Mouse (Mus musculus) thymus, postnatal 4 days (tissue): ENCODE data around the gene Vwc2.

ENCODE experiments used
- DNase-seq: peaks from one replicate; pipeline ENCODE4 v3.0.0; 2021

The Vwc2 gene

GRCm38 (mm10) chr11:11113576-11114233 is at the start of gene Vwc2:
Gene Vwc2, plus strand, starts transcription at chr11:11114223.
- DNase-seq = no peak

- DNase-seq = no peak
These were observed 25.8 kb upstream of the Vwc2 start for GRCm38 (mm10) chr11:11088162-11088756.

- DNase-seq = no peak
These were observed 16.4 kb upstream of the Vwc2 start for GRCm38 (mm10) chr11:11097606-11098005.

- DNase-seq = no peak
These were observed 15.7 kb upstream of the Vwc2 start for GRCm38 (mm10) chr11:11098282-11098681.

- no peak for DNase-seq
These were observed 15.0 kb upstream of the Vwc2 start for GRCm38 (mm10) chr11:11099011-11099410.

- no peak for DNase-seq
These were observed 11.8 kb upstream of the Vwc2 start for GRCm38 (mm10) chr11:11102182-11102581.

GRCm38 (mm10) chr11:11102620-11103019 is 11.4 kb upstream of the Vwc2 start:
- DNase-seq = no peak

DNA sequence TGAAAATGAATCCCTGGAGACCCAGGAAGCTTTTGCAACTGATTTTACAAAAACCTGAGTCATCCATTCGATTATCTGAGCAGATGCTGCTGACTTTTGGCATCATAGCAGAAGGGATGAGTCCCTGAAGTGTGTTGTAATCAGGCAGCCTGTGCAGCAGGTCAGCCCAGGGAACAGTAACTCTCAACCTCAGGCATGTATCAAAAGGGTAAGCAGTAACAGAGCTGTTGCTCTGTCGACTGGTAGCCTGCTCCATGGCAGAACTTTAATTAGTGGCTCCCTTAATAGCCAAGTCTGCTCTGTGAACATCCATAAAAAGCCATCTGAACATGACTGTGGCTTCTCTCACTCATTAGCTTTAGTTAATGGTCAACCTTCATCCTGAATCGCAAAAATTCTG is 5.1 kb upstream of the Vwc2 start:
- no peak for DNase-seq

DNA sequence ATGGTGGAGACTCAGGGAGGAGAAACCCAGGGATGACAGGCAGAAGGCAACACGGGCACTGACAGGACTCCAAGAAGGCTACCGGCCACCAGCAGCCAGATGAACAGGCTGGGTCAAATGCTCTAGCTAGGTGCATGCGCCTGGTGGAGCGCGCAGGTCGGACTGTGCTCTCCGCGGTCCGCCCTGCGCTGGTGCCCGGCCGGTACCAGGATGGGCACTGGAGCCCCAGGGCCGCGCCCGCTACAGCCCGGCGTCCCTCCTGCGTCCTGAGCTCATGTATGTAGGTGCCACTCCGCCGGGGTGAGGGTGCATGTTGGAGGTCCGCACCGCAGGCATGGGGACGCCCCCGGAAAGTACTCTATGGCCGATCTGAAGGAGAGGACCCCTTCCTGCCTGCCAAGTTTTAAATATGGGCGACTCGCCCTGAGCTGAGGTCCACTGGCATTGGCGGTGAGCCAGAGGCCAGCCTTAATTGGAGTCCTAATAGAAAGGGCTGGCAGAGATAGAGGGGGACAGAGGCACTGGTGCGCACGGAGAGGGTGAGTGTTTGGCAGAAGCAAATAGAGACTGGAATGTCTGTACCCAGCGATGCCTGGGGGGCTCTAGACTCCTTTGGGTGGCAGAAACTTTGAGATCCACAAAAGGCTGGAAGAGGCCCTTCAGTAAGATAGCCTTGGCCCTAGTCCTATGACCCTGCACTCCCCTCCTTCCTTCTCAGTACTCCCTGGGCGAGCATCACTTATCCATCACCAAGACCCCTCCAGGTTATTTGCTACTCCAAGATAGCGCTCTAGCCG is 409 bp downstream of the Vwc2 start:
- DNase-seq = no peak

GRCm38 (mm10) chr11:11115031-11115647 is 1.1 kb downstream of the Vwc2 start:
- DNase-seq = no peak

DNA sequence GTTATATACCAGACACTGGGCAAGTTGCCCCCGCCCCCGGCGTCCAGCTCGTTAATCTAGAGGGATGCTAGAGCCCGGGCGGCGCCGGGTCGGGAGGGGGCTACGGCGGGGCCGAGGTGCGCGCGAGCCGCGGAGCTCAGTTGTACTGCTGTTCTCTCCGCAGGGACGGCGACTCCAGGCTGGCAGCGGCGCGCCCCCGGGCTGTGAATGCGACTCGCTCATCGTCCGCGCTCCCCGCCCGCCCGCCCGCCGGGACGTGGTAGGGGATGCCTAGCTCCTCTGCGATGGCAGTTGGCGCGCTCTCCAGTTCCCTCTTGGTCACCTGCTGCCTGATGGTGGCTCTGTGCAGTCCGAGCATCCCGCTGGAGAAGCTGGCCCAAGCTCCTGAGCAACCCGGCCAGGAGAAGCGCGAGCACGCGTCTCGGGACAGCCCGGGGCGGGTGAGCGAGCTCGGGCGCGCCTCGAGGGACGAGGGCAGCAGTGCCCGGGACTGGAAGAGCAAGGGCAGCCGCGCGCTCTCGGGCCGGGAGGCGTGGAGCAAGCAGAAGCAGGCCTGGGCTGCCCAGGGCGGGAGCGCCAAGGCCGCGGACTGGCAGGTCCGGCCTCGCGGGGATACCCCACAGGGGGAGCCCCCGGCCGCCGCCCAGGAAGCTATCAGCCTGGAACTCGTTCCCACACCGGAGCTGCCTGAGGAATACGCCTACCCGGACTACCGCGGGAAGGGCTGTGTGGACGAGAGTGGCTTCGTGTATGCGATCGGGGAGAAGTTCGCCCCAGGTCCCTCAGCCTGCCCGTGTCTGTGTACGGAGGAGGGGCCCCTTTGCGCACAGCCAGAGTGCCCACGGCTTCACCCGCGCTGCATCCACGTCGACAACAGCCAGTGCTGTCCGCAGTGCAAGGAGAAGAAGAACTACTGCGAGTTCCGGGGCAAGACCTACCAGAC is 1.9 kb downstream of the Vwc2 start:
- peak; percentile 14 for DNase-seq

DNA sequence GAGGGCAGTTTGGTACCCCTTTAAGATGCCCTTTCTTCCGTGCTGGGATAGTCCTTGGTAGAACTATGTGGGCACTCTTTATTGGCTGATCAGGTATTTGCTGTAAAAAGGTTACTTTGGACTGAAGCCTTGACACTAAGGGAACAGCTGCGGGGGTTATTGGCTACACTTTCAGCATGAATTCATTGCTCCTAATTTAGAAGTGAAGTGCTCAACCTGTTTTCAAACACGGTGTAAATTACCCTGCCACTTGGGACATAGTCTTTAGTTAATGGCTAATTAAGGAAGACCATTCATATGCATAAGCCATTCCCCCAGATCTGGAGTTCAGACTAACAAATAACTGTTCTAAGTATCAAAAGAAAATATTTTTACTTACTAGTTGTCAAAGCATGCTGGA is 2.7 kb downstream of the Vwc2 start:
- DNase-seq = no peak

DNA sequence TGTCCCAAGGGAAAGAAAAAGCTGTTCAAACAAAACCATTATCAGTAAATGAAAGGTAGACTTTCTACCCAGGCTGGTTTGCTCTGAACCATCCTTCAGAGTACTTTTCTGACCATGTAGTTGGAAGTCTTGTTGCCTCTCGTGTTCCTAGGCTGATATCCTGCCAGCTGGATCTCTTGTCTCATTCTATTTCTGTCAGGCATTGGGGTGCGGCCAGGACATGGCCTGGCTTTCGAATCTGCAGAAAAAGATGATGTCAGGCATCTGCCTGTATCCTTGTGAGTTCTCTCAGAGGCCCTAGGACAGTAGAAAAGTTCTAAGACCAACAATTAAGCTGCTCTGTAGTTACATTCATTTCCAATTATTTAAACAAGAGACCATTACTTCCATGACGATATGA is 8.8 kb downstream of the Vwc2 start:
- DNase-seq = no peak

DNA sequence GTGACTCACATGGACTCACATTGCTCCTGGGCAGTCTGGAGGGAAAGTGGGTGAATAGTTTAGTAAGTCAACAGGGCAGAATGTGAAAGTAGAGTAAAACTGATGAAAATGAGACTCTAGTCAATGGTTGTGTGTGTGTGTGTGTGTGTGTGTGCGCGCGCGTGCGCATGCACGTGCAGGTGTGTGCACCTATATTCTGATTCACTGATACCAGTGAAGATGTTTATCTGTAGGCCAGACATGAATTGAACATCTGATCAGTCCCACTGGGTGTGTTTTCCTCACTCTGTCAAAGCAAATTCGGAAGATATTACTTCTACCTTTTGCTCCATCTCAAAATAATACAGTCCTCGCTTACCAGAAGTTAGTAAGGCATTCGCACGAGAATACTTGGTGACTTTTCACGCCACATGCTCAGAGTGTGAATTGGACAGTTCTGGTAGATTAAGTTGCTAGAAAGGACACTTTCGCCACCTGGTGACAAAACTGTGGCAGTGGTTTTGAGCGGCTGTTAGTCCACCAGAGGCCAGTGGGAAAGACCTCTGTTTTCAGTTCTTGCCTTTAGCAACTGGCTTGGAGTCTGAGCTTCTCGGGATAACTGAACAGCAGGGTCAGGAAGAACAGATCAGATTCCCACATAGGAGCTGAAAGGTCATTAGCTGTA is 17.5 kb downstream of the Vwc2 start:
- peak; percentile 13 for DNase-seq

DNA sequence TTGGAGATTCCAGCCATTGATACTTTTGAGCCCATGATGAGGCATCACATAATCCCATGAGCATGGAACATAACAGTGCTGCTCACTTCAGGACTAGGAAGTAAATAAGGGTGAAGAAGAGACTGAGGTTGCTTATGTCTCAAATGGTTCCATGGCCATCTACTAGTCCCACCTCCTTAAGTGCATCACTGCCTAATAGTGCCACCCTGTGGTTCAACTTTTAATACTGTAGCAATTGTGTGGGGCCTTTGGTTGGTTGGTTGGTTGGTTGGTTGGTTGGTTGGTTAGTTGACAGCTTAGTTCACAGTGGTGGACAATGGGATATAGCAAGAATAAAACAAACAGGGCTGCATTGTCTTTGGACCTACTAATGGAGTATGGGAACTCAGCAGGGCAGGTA is 26.6 kb downstream of the Vwc2 start:
- no peak for DNase-seq

DNA sequence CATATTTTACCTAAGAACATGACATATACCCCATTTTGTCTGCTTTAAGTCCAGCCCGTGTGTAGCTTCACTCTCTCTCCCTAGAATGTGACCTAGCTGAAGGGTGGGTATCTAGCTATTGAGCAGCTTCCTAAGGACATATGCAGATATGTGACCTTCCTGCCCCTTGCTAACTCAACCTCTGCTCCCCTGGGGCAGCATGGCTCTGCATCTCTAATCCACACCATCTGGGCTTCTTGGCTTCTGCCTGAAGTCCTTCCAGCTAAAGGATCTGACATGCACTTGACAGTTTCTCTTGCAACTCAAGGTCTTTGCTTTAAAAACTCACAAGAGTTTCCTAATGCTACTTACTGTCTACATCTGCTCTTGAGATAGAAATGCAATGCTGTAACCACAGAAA is 38.7 kb downstream of the Vwc2 start:
- DNase-seq = no peak

- DNase-seq = no peak
These were observed 57.4 kb downstream of the Vwc2 start for GRCm38 (mm10) chr11:11171396-11171795.

DNA sequence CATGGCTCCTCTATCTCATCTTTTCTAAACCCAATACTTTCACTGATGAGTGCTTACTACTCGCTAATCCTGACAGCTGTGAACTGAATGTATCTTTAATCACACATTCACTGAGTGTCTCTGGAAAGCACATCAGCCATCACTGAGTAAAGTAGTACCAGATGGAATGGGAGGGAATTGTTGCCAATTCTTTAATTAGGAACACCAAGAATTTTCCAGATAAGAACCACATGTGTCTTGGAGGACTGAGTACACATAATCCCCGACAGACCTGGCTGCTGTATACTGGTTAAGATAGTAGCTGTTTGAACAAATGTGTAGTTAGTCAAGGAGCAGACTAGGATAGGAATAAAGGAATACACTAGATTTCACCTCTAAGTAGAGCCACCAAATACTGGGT is 61.2 kb downstream of the Vwc2 start:
- DNase-seq = no peak

DNA sequence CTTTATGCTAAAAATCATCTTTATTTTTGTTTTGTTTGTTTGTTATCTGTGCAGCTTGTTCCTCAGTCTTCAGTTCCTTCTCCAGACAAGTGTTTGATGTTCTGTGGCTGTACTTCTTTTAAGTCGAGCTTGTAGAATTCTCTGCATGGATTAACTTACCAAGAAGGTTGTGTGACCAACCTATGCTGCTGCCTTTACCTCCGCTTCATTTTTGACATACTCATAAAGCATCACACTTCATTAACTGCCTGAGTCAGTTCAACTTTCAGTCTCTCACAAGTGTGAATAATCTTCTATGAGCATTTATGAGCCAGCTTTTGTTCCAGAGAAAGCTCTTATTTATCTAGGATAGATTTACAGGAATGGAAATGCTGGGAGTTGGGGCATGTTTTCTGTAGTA is 68.7 kb downstream of the Vwc2 start:
- no peak for DNase-seq

DNA sequence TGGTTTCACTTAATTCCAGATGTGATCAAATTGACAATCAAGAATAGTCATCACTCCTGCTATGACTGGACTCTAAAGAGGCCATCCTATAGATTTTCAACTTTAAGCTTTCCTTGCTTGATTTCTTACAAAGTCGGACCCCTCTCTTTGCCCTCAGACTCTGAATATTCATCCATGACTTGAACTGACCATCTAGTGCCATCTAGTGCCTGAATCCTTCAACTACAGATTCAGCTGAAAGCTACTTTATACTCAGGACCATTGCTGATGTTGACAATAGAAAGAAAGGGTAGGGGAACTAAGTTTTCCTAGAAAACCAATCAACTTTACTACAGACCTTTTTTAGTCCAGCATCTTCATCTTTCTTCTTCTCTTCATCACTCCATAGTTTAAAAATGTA is 109.1 kb downstream of the Vwc2 start:
- DNase-seq = no peak

DNA sequence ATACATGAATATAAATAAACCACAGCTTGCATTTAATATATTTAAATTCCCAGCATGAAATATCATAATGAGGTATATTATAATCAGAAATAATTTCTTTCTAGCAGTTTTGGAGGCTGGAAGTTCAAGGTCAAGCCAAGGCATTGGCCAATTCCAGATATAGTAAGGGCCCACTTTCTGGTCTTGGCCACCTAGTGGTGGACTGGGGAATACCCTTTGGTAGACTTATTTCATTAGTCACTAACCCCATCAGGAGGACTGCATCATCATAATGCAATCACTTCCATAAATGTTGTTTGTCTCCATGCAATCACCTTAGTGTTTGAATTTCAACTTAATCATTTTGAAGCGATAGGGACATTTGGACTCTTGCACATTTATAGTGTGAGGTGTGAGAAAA is 125.3 kb downstream of the Vwc2 start:
- peak; percentile 46 for DNase-seq
